Mouse (Mus musculus) stomach, postnatal 0 days (tissue): ENCODE measurements around the gene C1qtnf5.

Source experiments
- CTCF ChIP-seq: IDR thresholded peaks from 2 replicates; pipeline ENCODE4 v1.5.1; 2016; ENCODE audit warnings: antibody characterized with exemption, low read depth, mild to moderate bottlenecking, moderate library complexity
- EP300 ChIP-seq: optimal IDR thresholded peaks from 2 replicates; pipeline ENCODE3; 2016; ENCODE audit warnings: antibody characterized with exemption

DNA sequence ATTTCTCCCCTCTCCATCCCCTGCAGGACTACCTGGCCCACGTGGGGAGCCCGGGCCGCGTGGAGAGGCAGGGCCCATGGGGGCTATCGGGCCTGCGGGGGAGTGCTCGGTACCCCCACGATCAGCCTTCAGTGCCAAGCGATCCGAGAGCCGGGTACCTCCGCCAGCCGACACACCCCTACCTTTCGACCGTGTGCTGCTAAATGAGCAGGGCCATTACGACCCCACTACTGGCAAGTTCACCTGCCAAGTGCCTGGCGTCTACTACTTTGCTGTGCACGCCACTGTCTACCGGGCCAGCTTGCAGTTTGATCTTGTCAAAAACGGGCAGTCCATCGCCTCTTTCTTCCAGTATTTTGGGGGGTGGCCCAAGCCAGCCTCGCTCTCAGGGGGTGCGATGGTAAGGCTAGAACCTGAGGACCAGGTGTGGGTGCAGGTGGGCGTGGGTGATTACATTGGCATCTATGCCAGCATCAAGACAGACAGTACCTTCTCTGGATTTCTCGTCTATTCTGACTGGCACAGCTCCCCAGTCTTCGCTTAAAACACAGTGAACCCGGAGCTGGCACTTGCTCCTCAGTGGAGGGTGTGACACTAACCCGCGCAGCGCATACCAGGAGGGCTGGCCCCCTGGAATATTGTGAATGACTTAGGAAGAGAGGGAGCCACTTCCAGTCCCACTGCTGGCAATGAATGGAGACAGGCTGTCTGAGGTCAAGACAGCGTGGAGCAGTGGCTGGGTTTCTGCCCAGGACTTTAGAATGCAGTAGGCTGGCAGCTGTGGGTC is 1.4 kb downstream of the C1qtnf5 start:
- no peak for TF ChIP-seq CTCF
- no peak for TF ChIP-seq EP300
